Mouse (Mus musculus) midbrain, embryonic 11.5 days (tissue): ENCODE results near the gene Tnfsf11. TPM values are rescaled to one million over a fixed set of nuclear protein-coding genes. Genes with fewer than 3 reads are reported as not detected.

Source experiments
- ATAC-seq: fragments of 200-750 bp; cut with Nextera tagmentation; 2 replicates; pipeline ENCODE4 v1.8.0; 2017; ENCODE audit warnings: moderate TSS enrichment, moderate library complexity; ENCODE audit not compliant: low FRiP score
- DNase-seq: peaks from one replicate; pipeline ENCODE4 v3.0.0; 2015; ENCODE audit warnings: low spot score; ENCODE audit errors: missing footprints
- H3K27ac ChIP-seq: fragments of 300-500 bp; sonication (generic); 2 replicates; pipeline ENCODE4 v1.5.1; 2014; ENCODE audit warnings: low read depth, low read length
- H3K27me3 ChIP-seq: fragments of 300-500 bp; sonication (generic); 2 replicates; pipeline ENCODE4 v1.6.1; 2014; ENCODE audit warnings: mild to moderate bottlenecking, low read length, moderate library complexity, mixed read lengths; ENCODE audit not compliant: control insufficient read depth, insufficient read depth
- H3K36me3 ChIP-seq: fragments of 300-500 bp; sonication (generic); 2 replicates; pipeline ENCODE4 v1.6.1; 2014; ENCODE audit warnings: mild to moderate bottlenecking, low read length, moderate library complexity, mixed read lengths; ENCODE audit not compliant: control insufficient read depth, insufficient read depth
- H3K4me1 ChIP-seq: fragments of 300-500 bp; sonication (generic); 2 replicates; pipeline ENCODE4 v1.6.1; 2014; ENCODE audit warnings: low read length; ENCODE audit not compliant: control insufficient read depth, insufficient read depth
- H3K4me2 ChIP-seq: fragments of 300-500 bp; sonication (generic); 2 replicates; pipeline ENCODE4 v1.6.1; 2014; ENCODE audit warnings: mild to moderate bottlenecking, moderate library complexity
- H3K4me3 ChIP-seq: fragments of 300-500 bp; sonication (generic); 2 replicates; pipeline ENCODE4 v1.5.1; 2014; ENCODE audit warnings: low read depth, low read length
- H3K9ac ChIP-seq: fragments of 300-500 bp; sonication (generic); 2 replicates; pipeline ENCODE4 v1.6.1; 2014; ENCODE audit warnings: low read length
- H3K9me3 ChIP-seq: fragments of 300-500 bp; sonication (generic); 2 replicates; pipeline ENCODE4 v1.6.1; 2016; ENCODE audit warnings: low read length; ENCODE audit not compliant: control insufficient read depth
- WGBS: fragments of 180-500 bp; shearing (Covaris S2); extraction: QIAGEN DNeasy Blood & Tissue Kit; methylation state at CpG from one replicate; pipeline ENCODE4 v1.1.7; 2014; 5-methylcytosine and 5-hydroxymethylcytosine counted together
- microRNA-seq: library from miRNA; unstranded; fragments of <30 nt; microRNA quantifications from one replicate; pipeline ENCODE4, GENCODE M21; 2017
- polyA plus RNA-seq: library from polyadenylated mRNA; unstranded; fragments of >200 nt; fragmentation: Nextera tagmentation; extraction: Ambion mirVana; gene quantifications from 2 replicates; pipeline ENCODE4 v1.2.1, GENCODE M21; 2014

Tnfsf11 gene
- polyA plus RNA-seq, 1 experiment from 2014 or later, result 0.10 TPM

GRCm38 (mm10) chr14:78237238-78237637 is 70.6 kb downstream of the Tnfsf11 start:
- H3K4me1 ChIP-seq, result no peaks in the 10 kb centered on the region
- ATAC-seq, result no peak

GRCm38 (mm10) chr14:78236144-78236543 is 71.7 kb downstream of the Tnfsf11 start:
- Histone ChIP-seq H3K4me2 (no peak overlapping the region), H3K27ac (no peak overlapping the region), H3K27me3 (no peaks in the 10 kb centered on the region), H3K36me3 (no peaks in the 10 kb centered on the region), H3K4me3 (no peak overlapping the region), H3K9ac (no peak overlapping the region), H3K9me3 (no peaks in the 10 kb centered on the region), H3K4me1 (no peaks in the 10 kb centered on the region)
- WGBS, result 85% methylated on average over 4 of the region's 4 CpGs
- DNase-seq (no peak), ATAC-seq (no peak)

More at GRCm38 (mm10) chr14:78237238-78237637, 70.6 kb downstream of the Tnfsf11 start:
- Histone ChIP-seq H3K27me3 (no peaks in the 10 kb centered on the region), H3K9me3 (no peaks in the 10 kb centered on the region), H3K27ac (no peak overlapping the region), H3K4me2 (no peak overlapping the region), H3K36me3 (no peaks in the 10 kb centered on the region), H3K4me3 (no peak overlapping the region), H3K9ac (no peak overlapping the region)
- DNase-seq, result no peak
- 91% methylated on average over 6 of the region's 6 CpGs for WGBS

- no peak for ATAC-seq
- no peak overlapping the region for H3K4me2 ChIP-seq
- no peaks in the 10 kb centered on the region for H3K9me3 ChIP-seq
- no peak overlapping the region for H3K4me3 ChIP-seq
- no peaks in the 10 kb centered on the region for H3K4me1 ChIP-seq
- no peak overlapping the region for H3K27ac ChIP-seq
- WGBS, result 51% methylated on average over 3 of the region's 3 CpGs
- H3K9ac ChIP-seq, result no peak overlapping the region
- no peaks in the 10 kb centered on the region for H3K36me3 ChIP-seq
- DNase-seq, result no peak
- H3K27me3 ChIP-seq, result no peaks in the 10 kb centered on the region
These were observed 72.5 kb downstream of the Tnfsf11 start for GRCm38 (mm10) chr14:78235296-78235695.

GRCm38 (mm10) chr14:78229012-78229411 is 78.8 kb downstream of the Tnfsf11 start:
- Histone ChIP-seq H3K9ac (no peak overlapping the region), H3K27ac (no peak overlapping the region), H3K4me2 (no peak overlapping the region), H3K36me3 (no peaks in the 10 kb centered on the region), H3K9me3 (no peaks in the 10 kb centered on the region), H3K4me3 (no peak overlapping the region), H3K4me1 (no peaks in the 10 kb centered on the region), H3K27me3 (no peaks in the 10 kb centered on the region)
- WGBS, result 73% methylated on average over 4 of the region's 4 CpGs
- ATAC-seq (no peak), DNase-seq (no peak)

Small RNA genes within 50 kb of the gene (microRNA-seq; reads per million reads assigned to microRNA genes)
- not detected for gene Gm23652

Other genes with a start within 250 kb of the Tnfsf11 start
- not detected in 2 replicates for gene Fam216b, start 219.0 kb downstream of the Tnfsf11 start, polyA plus RNA-seq
- gene Akap11, start 228.8 kb upstream of the Tnfsf11 start, polyA plus RNA-seq, result 17.6 and 22.4 TPM in 2 replicates